Mouse (Mus musculus): Measurements from ENCODE around the gene Csl.

Csl gene

DNA sequence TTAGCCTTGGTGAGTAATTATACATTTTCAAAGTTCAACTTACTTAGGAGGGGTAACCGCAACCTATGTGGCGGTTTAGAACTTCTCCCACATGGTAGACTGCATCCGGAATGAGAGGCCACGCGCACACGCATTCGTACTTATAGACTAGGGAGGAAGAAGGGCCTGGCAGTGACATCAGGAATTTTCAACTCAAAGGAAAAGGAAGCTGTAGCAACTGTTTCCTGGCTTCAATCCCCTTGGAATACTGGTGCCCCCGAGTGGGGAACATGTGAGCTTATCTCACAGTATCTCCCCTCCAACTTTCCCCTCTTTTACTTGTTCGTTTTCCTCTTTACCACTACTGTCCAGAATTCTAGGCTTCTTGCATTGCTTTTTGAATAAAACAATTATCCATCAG is at the start of gene Csl:
TSS of gene Csl (minus strand) at position 101 of the 400 bp plus-strand sequence.
- DNase-seq, result no peak

DNA sequence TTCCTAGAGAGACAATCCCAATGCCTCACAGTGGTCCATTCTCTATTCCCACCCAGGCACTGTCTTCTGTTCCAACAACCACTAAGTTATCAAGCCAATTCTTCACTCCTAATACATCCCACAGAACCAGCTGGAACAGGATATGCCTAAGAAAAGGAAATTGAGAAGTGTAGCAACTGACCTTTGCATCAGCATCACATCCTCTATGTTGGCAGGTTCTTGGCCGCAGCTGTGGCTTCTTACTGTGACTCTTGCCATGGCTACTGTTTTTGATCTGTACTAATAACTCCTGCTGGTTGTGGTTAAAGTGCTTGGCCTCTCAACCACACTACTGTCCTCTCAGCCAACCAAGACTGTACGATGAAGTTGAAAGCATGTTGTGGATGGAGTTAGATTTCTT is 30.0 kb upstream of the Csl start:
- DNase-seq, result no peak

DNA sequence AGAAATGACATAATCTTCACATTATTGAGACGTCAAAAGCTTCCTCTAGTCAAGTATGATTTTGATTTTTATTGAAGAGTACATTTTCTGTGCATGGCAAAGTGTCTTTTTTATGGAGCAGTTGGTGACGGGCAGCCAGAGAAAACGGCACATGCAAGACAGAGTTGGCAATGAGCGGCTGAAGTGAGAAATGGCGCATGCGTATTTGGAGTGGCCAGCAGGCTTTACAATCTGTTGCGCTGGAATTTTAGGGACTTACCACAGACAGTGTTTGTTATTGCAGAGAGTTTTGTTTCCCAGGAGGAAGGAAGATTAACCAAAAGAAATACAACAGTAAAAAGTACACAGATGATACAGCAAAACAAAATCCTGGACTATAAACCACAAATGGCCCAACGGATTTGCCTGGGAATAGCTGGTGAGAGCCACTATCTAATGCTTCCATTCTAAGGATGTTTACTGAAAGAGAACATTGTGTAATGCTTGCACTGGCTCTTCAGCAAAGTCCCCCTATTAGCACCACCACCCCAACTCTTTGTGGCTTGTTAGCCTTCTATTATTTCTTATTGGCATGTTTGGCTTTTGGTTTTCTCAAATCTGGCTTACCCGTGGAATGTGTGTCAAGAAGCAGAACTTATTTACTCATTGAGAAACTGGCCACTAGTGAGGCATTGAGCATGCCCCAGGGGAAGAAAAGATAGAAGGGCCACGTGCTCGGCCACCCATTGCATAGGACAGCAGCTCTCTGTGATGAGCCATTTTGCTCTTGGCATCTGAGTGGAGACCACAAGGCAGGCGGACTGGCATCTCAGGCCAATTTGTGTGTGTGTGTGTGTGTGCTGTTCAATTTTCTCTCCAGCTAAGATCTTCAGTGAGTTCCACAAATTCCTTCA is 15.0 kb upstream of the Csl start:
- DNase-seq, result no peak

DNA sequence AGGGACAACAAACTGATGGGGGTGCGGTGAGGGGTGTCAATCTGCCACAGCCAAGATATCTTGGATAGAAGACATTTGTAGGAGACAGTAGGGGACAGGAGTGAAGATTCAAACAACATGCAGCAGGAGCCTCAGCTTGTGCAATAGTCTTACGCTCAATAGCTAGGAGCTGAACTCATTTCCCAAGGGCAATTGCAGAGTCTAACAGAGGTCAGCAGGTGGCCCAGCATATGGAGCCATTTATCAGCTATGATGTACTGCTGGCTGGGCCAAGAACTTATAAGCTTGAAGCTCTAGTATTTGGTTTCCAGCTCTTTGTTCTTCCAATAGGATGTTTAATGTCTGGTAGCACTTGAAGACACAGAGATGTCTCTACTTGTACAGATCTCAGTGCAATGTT is 9.3 kb downstream of the Csl start:
- no peak for DNase-seq

DNA sequence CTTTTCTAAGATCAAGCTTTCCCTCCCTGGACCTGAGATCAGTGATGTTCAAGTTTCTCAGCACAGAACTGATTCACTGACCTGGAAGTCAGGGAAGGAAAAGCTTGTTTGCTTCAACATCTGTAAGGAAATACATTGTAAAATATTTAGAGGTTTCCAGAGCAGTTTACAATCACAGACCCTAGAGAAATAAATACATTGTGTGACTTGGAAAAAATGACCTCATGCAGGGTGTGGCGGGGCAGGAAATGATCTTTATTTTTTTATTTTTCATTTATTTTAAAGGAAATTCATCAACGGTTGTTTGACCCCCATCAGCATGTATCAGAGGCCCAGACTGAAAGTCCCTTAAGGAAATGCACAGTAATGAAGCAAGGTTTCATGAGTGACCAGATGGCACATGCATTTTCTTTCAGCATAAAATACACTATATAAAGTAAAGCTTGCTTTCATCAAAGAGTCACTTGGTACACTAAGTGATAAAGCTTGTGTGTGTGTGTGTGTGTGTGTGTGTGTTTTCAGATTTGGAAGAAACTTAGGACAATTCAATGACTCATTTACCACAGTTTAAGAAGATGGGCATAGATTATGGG is 10.7 kb downstream of the Csl start:
- no peak for DNase-seq

DNA sequence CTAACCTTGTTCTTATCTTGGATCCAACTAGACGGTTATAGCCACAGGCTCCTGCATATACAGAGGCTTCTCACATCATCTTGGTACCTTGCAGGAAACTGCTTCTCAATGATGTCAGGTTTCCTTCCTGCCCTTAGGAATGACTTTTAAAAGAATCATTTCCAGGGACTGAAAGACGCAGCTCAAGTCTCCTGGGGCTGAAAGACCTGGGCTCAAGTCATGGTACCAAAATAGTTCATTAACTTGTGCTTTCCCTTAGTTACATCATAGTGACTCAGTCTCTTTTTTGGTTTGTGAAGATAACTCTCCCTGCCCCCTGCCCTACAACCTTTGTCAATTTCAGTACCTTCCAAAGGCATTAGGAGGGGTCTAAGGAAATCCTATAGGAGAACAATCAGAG is 11.4 kb downstream of the Csl start:
- DNase-seq, result no peak

DNA sequence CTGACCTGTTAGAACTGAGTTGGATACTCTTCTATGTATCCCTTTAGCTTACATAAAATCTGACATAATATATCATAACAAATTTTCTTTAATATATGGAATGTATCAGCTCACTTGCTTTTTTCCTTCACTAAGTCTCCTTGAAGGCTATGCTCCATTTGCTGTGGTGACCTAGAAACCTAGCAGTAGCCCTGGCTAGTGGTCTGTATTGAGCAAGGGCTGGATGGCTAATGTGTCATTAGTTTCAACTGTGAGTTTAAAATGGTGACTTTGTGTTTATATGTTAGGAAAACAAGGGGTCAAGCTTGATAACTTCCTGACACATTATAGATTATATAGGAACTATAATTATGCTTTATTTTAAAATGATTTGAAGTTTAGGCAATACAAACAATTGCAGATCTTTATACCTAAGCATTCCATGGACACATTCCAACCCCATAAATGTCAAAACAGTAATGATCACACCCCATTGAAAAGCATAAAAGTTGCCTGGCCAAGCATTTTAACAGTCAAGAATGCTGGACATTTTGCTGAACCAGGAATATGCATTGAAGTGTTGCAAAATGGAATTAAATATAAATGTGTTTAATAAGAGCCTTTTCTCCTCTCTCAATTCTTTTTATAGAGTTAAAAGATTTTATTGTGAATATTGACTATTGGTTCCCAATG is 17.7 kb downstream of the Csl start:
- DNase-seq, result no peak

DNA sequence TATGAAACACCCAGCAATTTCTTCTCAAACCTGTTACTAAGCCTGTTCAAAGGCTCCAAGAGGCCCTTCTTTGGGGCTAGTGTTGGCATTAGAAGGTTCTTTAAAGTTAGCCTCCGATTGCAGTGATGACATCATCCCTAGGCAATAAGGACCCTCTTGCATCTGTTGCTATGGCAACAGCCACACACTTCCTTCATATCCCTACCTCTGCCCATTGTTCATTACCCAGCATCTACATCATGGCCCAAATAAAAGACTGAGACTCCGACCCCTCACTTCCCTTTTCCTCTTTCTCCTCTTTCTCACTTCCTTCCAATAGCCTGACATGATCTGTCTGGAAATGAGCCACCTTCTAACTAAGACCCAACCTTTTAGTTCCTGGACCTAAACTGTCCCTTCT is 46.3 kb downstream of the Csl start:
- no peak for DNase-seq

DNA sequence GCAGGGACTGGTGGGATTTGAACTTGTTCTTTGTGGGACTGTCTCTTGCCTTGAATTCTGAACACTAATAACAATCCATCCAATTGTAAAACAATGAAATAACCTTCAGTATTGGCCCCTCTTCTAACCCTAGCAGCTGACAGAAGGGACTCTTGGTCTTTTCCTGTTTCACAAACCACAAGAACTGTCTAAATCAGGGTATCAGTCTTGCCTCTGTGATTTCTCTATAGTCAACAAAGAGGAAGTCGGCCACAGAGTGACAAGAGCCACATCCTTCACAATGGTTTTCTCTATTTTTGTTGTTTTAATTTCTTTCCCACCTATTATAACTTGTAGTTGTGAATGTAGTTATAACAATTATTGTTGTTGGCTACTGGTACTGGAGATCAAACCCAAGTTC is 47.9 kb downstream of the Csl start:
- no peak for DNase-seq
